Mouse (Mus musculus) neural tube, embryonic 14.5 days (tissue): ENCODE measurements around the gene Park7. TPM values are rescaled to one million over a fixed set of nuclear protein-coding genes. Genes with fewer than 3 reads are reported as not detected.

Experiments used
- ATAC-seq: fragments of 200-750 bp; cut with Nextera tagmentation; 2 replicates; pipeline ENCODE4 v1.8.0; 2017; ENCODE audit warnings: low read depth, mild to moderate bottlenecking, moderate TSS enrichment, moderate library complexity
- H3K27ac ChIP-seq: fragments of 300-500 bp; sonication (generic); 2 replicates; pipeline ENCODE4 v1.5.1; 2014; ENCODE audit warnings: low read depth, mild to moderate bottlenecking, control low read depth, low read length, moderate library complexity, mixed read lengths
- H3K27me3 ChIP-seq: fragments of 300-500 bp; sonication (generic); 2 replicates; pipeline ENCODE4 v1.6.1; 2014; ENCODE audit warnings: low read length; ENCODE audit not compliant: control insufficient read depth, insufficient read depth
- H3K36me3 ChIP-seq: fragments of 300-500 bp; sonication (generic); 2 replicates; pipeline ENCODE4 v1.6.1; 2014; ENCODE audit warnings: low read length, mixed read lengths; ENCODE audit not compliant: control insufficient read depth, insufficient read depth
- H3K4me1 ChIP-seq: fragments of 300-500 bp; sonication (generic); 2 replicates; pipeline ENCODE4 v1.6.1; 2014; ENCODE audit warnings: low read length; ENCODE audit not compliant: control insufficient read depth, insufficient read depth
- H3K4me2 ChIP-seq: fragments of 300-500 bp; sonication (generic); 2 replicates; pipeline ENCODE4 v1.6.1; 2014; ENCODE audit warnings: mild to moderate bottlenecking, low read depth, low read length, control low read depth
- H3K4me3 ChIP-seq: fragments of 300-500 bp; sonication (generic); 2 replicates; pipeline ENCODE4 v1.5.1; 2014; ENCODE audit warnings: low read depth, low read length, control low read depth, mixed read lengths
- H3K9ac ChIP-seq: fragments of 300-500 bp; sonication (generic); replicated peaks from 2 replicates; pipeline ENCODE4 v1.6.1; 2014; ENCODE audit warnings: low read depth, mild to moderate bottlenecking, control low read depth, low read length, mixed read lengths
- H3K9me3 ChIP-seq: fragments of 300-500 bp; sonication (generic); 2 replicates; pipeline ENCODE4 v1.6.1; 2016; ENCODE audit warnings: low read length; ENCODE audit not compliant: control insufficient read depth
- WGBS: fragments of 180-500 bp; shearing (Covaris S2); extraction: QIAGEN DNeasy Blood & Tissue Kit; methylation state at CpG from one replicate; pipeline ENCODE4 v1.1.7; 2014; 5-methylcytosine and 5-hydroxymethylcytosine counted together
- polyA plus RNA-seq: library from polyadenylated mRNA; unstranded; fragments of >200 nt; fragmentation: Nextera tagmentation; extraction: Ambion mirVana; gene quantifications from 2 replicates; pipeline ENCODE4 v1.2.1, GENCODE M21; 2014

Park7 gene
- polyA plus RNA-seq, 1 experiment from 2014 or later, result 397 TPM

GRCm38 (mm10) chr4:150938063-150938452, 23.8 kb upstream of the Park7 start:
- no peaks in the 10 kb centered on the region for H3K4me1 ChIP-seq

GRCm38 (mm10) chr4:150937293-150938062, 23.2 kb upstream of the Park7 start:
- H3K9me3 ChIP-seq, result no peaks in the 10 kb centered on the region
- no peak for ATAC-seq
- no peaks in the 10 kb centered on the region for H3K27me3 ChIP-seq
- H3K36me3 ChIP-seq, result no peaks in the 10 kb centered on the region
- no peak overlapping the region for H3K9ac ChIP-seq
- H3K4me1 ChIP-seq, result no peaks in the 10 kb centered on the region
- H3K27ac ChIP-seq, result no peak overlapping the region
- H3K4me3 ChIP-seq, result no peak overlapping the region
- H3K4me2 ChIP-seq, result peak overlapping the region; percentile 7; the same call in 1 of the 2 replicates
- 77% methylated on average over 16 of the region's 16 CpGs for WGBS

More at GRCm38 (mm10) chr4:150938063-150938452, 23.8 kb upstream of the Park7 start:
- no peaks in the 10 kb centered on the region for H3K27me3 ChIP-seq
- 69% methylated on average over 14 of the region's 14 CpGs for WGBS
- no peak overlapping the region for H3K4me3 ChIP-seq
- no peak overlapping the region for H3K9ac ChIP-seq
- H3K4me2 ChIP-seq, result peak overlapping the region; percentile 7; the same call in 1 of the 2 replicates
- no peaks in the 10 kb centered on the region for H3K36me3 ChIP-seq
- no peak for ATAC-seq
- no peaks in the 10 kb centered on the region for H3K9me3 ChIP-seq
- no peak overlapping the region for H3K27ac ChIP-seq

- 71% methylated on average over 1 of the region's 1 CpGs for WGBS
- Histone ChIP-seq H3K36me3 (no peaks in the 10 kb centered on the region), H3K9ac (no peak overlapping the region), H3K4me1 (no peaks in the 10 kb centered on the region), H3K4me2 (no peak overlapping the region), H3K27me3 (no peaks in the 10 kb centered on the region), H3K9me3 (no peaks in the 10 kb centered on the region), H3K27ac (no peak overlapping the region), H3K4me3 (no peak overlapping the region)
- ATAC-seq, result no peak
Measured at GRCm38 (mm10) chr4:150933503-150933902, 19.3 kb upstream of the Park7 start.

GRCm38 (mm10) chr4:150927789-150928188, 13.6 kb upstream of the Park7 start:
- no peak overlapping the region for H3K4me3 ChIP-seq
- no peaks in the 10 kb centered on the region for H3K27me3 ChIP-seq
- no peak overlapping the region for H3K9ac ChIP-seq
- no peaks in the 10 kb centered on the region for H3K4me1 ChIP-seq
- WGBS, result 75% methylated on average over 10 of the region's 10 CpGs
- no peak overlapping the region for H3K4me2 ChIP-seq
- H3K9me3 ChIP-seq, result no peaks in the 10 kb centered on the region
- ATAC-seq, result no peak
- no peaks in the 10 kb centered on the region for H3K36me3 ChIP-seq
- H3K27ac ChIP-seq, result no peak overlapping the region

GRCm38 (mm10) chr4:150926924-150927705, 12.9 kb upstream of the Park7 start:
- H3K4me1 ChIP-seq, result no peaks in the 10 kb centered on the region

GRCm38 (mm10) chr4:150925923-150926322, 11.7 kb upstream of the Park7 start:
- ATAC-seq, result no peak
- H3K4me2 ChIP-seq, result no peak overlapping the region
- H3K9ac ChIP-seq, result no peak overlapping the region
- no peak overlapping the region for H3K27ac ChIP-seq
- H3K27me3 ChIP-seq, result no peaks in the 10 kb centered on the region
- H3K9me3 ChIP-seq, result no peaks in the 10 kb centered on the region
- WGBS, result 58% methylated on average over 5 of the region's 5 CpGs
- H3K4me3 ChIP-seq, result no peak overlapping the region
- H3K4me1 ChIP-seq, result no peaks in the 10 kb centered on the region
- no peaks in the 10 kb centered on the region for H3K36me3 ChIP-seq

More at GRCm38 (mm10) chr4:150926924-150927705, 12.9 kb upstream of the Park7 start:
- H3K27me3 ChIP-seq, result no peaks in the 10 kb centered on the region
- ATAC-seq, result no peak
- H3K4me3 ChIP-seq, result no peak overlapping the region
- H3K4me2 ChIP-seq, result no peak overlapping the region
- H3K9me3 ChIP-seq, result no peaks in the 10 kb centered on the region
- H3K9ac ChIP-seq, result no peak overlapping the region
- no peak overlapping the region for H3K27ac ChIP-seq
- WGBS, result 53% methylated on average over 13 of the region's 14 CpGs
- H3K36me3 ChIP-seq, result no peaks in the 10 kb centered on the region

GRCm38 (mm10) chr4:150924936-150925335, 10.7 kb upstream of the Park7 start:
- H3K4me2 ChIP-seq, result no peak overlapping the region

GRCm38 (mm10) chr4:150924308-150924707, 10.1 kb upstream of the Park7 start:
- H3K9me3 ChIP-seq, result no peaks in the 10 kb centered on the region
- no peak for ATAC-seq
- H3K4me1 ChIP-seq, result no peaks in the 10 kb centered on the region
- no peak overlapping the region for H3K27ac ChIP-seq
- no peak overlapping the region for H3K9ac ChIP-seq
- no peaks in the 10 kb centered on the region for H3K36me3 ChIP-seq
- H3K4me2 ChIP-seq, result no peak overlapping the region
- no peaks in the 10 kb centered on the region for H3K27me3 ChIP-seq
- no peak overlapping the region for H3K4me3 ChIP-seq
- WGBS, result 87% methylated on average over 13 of the region's 13 CpGs

More at GRCm38 (mm10) chr4:150924936-150925335, 10.7 kb upstream of the Park7 start:
- Histone ChIP-seq H3K9me3 (no peaks in the 10 kb centered on the region), H3K4me3 (no peak overlapping the region), H3K9ac (no peak overlapping the region), H3K27ac (no peak overlapping the region), H3K4me1 (no peaks in the 10 kb centered on the region), H3K36me3 (no peaks in the 10 kb centered on the region), H3K27me3 (no peaks in the 10 kb centered on the region)
- no peak for ATAC-seq
- WGBS, result 90% methylated on average over 6 of the region's 6 CpGs

- Histone ChIP-seq H3K4me3 (no peak overlapping the region), H3K9ac (no peak overlapping the region), H3K4me2 (no peak overlapping the region), H3K36me3 (no peaks in the 10 kb centered on the region), H3K27ac (no peak overlapping the region), H3K27me3 (no peaks in the 10 kb centered on the region), H3K9me3 (no peaks in the 10 kb centered on the region), H3K4me1 (no peaks in the 10 kb centered on the region)
- 89% methylated on average over 8 of the region's 8 CpGs for WGBS
- ATAC-seq, result no peak
Measured at GRCm38 (mm10) chr4:150921206-150921605, 7.0 kb upstream of the Park7 start.
